Mouse (Mus musculus) adrenal gland, postnatal 0 days (tissue): ENCODE measurements around the gene Arhgap8. TPM values are rescaled to one million over a fixed set of nuclear protein-coding genes. Genes with fewer than 3 reads are reported as not detected.

ENCODE experiments used
- polyA plus RNA-seq: library from polyadenylated mRNA; unstranded; fragments of >200 nt; fragmentation: Nextera tagmentation; extraction: Ambion mirVana; gene quantifications from 2 replicates; pipeline ENCODE4 v1.2.1, GENCODE M21; 2015

Gene Arhgap8
- 2.9 and 3.3 TPM in 2 replicates for polyA plus RNA-seq

DNA sequence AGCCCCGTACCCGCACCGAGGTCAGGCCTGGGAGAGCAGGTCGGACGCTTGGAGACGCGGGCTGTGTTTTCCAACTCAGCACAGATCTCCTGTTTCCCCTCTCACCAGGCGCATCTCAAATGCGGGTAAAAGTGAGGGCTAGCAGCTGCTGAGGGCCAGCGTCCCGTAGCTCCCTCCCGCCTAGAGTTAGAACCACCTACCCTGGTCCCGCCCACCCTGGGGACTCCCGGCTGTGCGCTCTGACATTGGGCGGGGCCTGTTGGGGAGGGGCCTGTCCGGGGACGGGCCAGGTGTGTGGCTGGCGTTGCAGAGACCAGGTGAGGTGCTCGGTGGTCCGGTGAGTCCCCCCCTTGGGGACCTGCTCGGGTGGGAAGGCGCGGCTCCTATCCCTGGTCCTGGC, at the start of gene Arhgap8:
Arhgap8 (plus strand) TSS at position 262 of the 400 bp plus-strand sequence.

Other genes with a start within 250 kb of the Arhgap8 start
- gene Rtl6, start 162.2 kb upstream of the Arhgap8 start, polyA plus RNA-seq, result 7.5 and 7.7 TPM in 2 replicates
- gene Prr5, start 50.4 kb upstream of the Arhgap8 start, polyA plus RNA-seq, result 15.0 and 19.4 TPM in 2 replicates
- 0.17 and 0.33 TPM in 2 replicates for gene Phf21b, start 136.0 kb downstream of the Arhgap8 start, polyA plus RNA-seq
- 0.24 and 0.30 TPM in 2 replicates for gene Gm29666, start 200.0 kb downstream of the Arhgap8 start, polyA plus RNA-seq
- 12.5 and 19.0 TPM in 2 replicates for gene Nup50, start 203.4 kb downstream of the Arhgap8 start, polyA plus RNA-seq